Mouse (Mus musculus): Measurements from ENCODE around the gene Borcs5. TPM values are rescaled to one million over a fixed set of nuclear protein-coding genes. Genes with fewer than 3 reads are reported as not detected.

Gene Borcs5
- polyA plus RNA-seq, 1 experiment from 2014 or later = 28.3 TPM

DNA sequence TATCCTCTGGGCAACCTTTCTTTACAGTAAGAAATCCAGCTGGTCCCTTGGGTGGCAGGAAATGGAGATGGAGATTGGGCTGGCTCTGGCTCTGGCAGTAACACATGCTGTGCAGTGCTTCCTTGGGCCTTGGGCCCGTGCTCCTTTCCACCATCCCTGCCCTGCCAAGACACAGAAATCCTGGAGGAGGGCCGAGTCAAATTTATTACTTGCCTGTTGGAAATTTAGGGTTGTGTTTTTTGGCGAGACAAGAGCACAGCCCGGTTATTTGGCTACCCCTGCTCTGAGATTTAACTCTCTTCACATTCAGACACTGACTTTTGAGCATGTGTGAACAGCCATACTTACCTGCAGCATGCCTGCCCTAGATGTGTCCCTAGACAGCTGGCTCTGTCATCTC is 56.8 kb downstream of the Borcs5 start:
- 83% methylated on average over 4 of the region's 4 CpGs for WGBS
- Histone ChIP-seq H3K9me3 (ENCODE audit: control insufficient read depth, low read length) (no peaks in the 10 kb centered on the region), H3K4me3 (ENCODE audit: low read depth, low read length) (no peak overlapping the region), H3K4me1 (ENCODE audit: control insufficient read depth, insufficient read depth, low read length) (no peaks in the 10 kb centered on the region), H3K36me3 (ENCODE audit: control insufficient read depth, insufficient read depth, low read length) (no peaks in the 10 kb centered on the region), H3K27me3 (ENCODE audit: control insufficient read depth, insufficient read depth, low read length) (no peaks in the 10 kb centered on the region), H3K27ac (ENCODE audit: low read depth, low read length) (no peak overlapping the region), H3K9ac (ENCODE audit: low read length) (no peak overlapping the region), H3K4me2 (no peak overlapping the region)
- ATAC-seq (ENCODE audit: low FRiP score) (no peak), DNase-seq (ENCODE audit: low spot score, missing footprints) (no peak)

DNA sequence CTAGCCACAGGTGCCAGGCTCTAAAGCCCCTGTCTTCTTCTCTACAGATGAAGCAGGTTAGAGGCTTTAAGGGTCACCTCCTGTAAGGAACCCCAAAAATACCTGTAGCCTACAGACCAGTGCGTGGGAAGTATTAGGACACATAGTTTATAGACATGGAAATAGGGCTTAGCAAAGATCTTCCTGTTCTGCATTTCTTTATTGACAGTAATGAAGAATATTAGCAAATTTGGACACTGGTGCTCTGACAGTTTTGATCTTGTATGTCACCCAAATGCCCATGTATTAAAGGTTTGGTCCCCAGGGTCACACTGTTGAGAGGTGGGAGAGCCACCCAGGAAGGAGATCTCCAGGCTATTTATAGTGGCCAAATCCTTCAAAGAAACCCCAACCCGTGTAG is 57.2 kb downstream of the Borcs5 start:
- WGBS = 86% methylated on average over 2 of the region's 2 CpGs
- ATAC-seq (ENCODE audit: low FRiP score) = no peak

DNA sequence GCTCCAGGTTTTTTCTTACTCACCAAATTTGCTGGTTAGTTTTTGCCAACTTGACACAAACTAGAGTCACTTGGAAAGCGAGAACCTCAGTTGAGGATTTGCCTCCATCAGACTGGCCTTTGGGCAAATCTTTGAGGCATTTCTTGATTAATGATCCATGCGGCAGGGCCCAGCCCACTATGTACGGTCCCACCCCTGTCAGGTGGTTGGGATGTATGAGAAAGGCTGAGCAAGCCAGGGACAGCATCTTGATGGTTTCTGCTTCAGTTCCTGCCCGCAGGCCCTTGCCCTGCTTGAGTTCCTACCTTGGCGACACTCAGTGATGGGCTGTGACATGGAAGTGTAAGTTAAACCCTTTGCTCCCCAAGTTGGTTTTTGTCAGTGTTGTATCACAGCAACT is 58.9 kb downstream of the Borcs5 start:
- Histone ChIP-seq H3K4me2 (no peak overlapping the region), H3K4me3 (ENCODE audit: low read depth, low read length) (no peak overlapping the region), H3K36me3 (ENCODE audit: control insufficient read depth, insufficient read depth, low read length) (no peaks in the 10 kb centered on the region; the same call in 1 of the 2 replicates), H3K27me3 (ENCODE audit: control insufficient read depth, insufficient read depth, low read length) (no peaks in the 10 kb centered on the region), H3K9me3 (ENCODE audit: control insufficient read depth, low read length) (no peaks in the 10 kb centered on the region), H3K9ac (ENCODE audit: low read length) (no peak overlapping the region), H3K4me1 (ENCODE audit: control insufficient read depth, insufficient read depth, low read length) (no peaks in the 10 kb centered on the region), H3K27ac (ENCODE audit: low read depth, low read length) (no peak overlapping the region)
- 93% methylated on average over 5 of the region's 5 CpGs for WGBS
- DNase-seq (ENCODE audit: low spot score, missing footprints) (no peak), ATAC-seq (ENCODE audit: low FRiP score) (no peak)

More for the DNA sequence above, 57.2 kb downstream of the Borcs5 start:
- H3K27ac ChIP-seq (ENCODE audit: low read depth, low read length) = no peak overlapping the region
- H3K4me3 ChIP-seq (ENCODE audit: low read depth, low read length) = no peak overlapping the region
- no peaks in the 10 kb centered on the region for H3K4me1 ChIP-seq (ENCODE audit: control insufficient read depth, insufficient read depth, low read length)
- no peaks in the 10 kb centered on the region for H3K36me3 ChIP-seq (ENCODE audit: control insufficient read depth, insufficient read depth, low read length)
- DNase-seq (ENCODE audit: low spot score, missing footprints) = no peak
- no peaks in the 10 kb centered on the region for H3K9me3 ChIP-seq (ENCODE audit: control insufficient read depth, low read length)
- H3K27me3 ChIP-seq (ENCODE audit: control insufficient read depth, insufficient read depth, low read length) = no peaks in the 10 kb centered on the region
- H3K4me2 ChIP-seq = no peak overlapping the region
- no peak overlapping the region for H3K9ac ChIP-seq (ENCODE audit: low read length)

- DNase-seq (ENCODE audit: low spot score, missing footprints) = no peak
- H3K4me2 ChIP-seq = no peak overlapping the region
- no peaks in the 10 kb centered on the region for H3K27me3 ChIP-seq (ENCODE audit: control insufficient read depth, insufficient read depth, low read length)
- no peaks in the 10 kb centered on the region for H3K9me3 ChIP-seq (ENCODE audit: control insufficient read depth, low read length)
- 80% methylated on average over 8 of the region's 8 CpGs for WGBS
- ATAC-seq (ENCODE audit: low FRiP score) = no peak
- no peak overlapping the region for H3K9ac ChIP-seq (ENCODE audit: low read length)
- no peak overlapping the region for H3K27ac ChIP-seq (ENCODE audit: low read depth, low read length)
- H3K4me3 ChIP-seq (ENCODE audit: low read depth, low read length) = no peak overlapping the region
- no peaks in the 10 kb centered on the region; the same call in 1 of the 2 replicates for H3K36me3 ChIP-seq (ENCODE audit: control insufficient read depth, insufficient read depth, low read length)
- H3K4me1 ChIP-seq (ENCODE audit: control insufficient read depth, insufficient read depth, low read length) = no peaks in the 10 kb centered on the region
Observed at GRCm38 (mm10) chr6:134700451-134701210, 61.3 kb downstream of the Borcs5 start.

DNA sequence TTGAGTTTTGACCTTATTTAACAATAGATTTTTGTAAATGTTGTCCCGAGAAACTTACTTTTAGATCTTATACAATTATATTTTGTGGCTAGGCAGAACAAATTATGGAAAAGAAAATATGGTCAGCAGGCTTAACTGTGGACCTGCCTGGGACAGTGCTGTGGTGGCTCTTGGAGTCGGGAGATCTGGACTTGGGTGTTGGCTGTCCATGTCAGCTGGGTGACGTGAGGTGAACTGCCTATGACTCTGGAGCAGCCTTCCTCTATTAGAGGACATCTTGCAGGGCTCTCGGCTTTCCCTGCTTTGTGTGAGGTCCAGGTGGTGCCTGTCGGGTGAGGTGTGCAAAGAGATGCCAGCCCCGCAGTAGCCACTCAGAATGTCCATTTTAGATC is 61.9 kb downstream of the Borcs5 start:
- Histone ChIP-seq H3K4me3 (ENCODE audit: low read depth, low read length) (no peak overlapping the region), H3K4me1 (ENCODE audit: control insufficient read depth, insufficient read depth, low read length) (no peaks in the 10 kb centered on the region), H3K36me3 (ENCODE audit: control insufficient read depth, insufficient read depth, low read length) (no peaks in the 10 kb centered on the region; the same call in 1 of the 2 replicates), H3K9me3 (ENCODE audit: control insufficient read depth, low read length) (no peaks in the 10 kb centered on the region), H3K4me2 (no peak overlapping the region), H3K27ac (ENCODE audit: low read depth, low read length) (no peak overlapping the region), H3K27me3 (ENCODE audit: control insufficient read depth, insufficient read depth, low read length) (no peaks in the 10 kb centered on the region), H3K9ac (ENCODE audit: low read length) (no peak overlapping the region)
- 90% methylated on average over 6 of the region's 6 CpGs for WGBS
- no peak for ATAC-seq (ENCODE audit: low FRiP score)
- DNase-seq (ENCODE audit: low spot score, missing footprints) = no peak

GRCm38 (mm10) chr6:134702184-134702583 is 62.9 kb downstream of the Borcs5 start:
- no peak for DNase-seq (ENCODE audit: low spot score, missing footprints)
- Histone ChIP-seq H3K27ac (ENCODE audit: low read depth, low read length) (no peak overlapping the region), H3K9ac (ENCODE audit: low read length) (no peak overlapping the region), H3K36me3 (ENCODE audit: control insufficient read depth, insufficient read depth, low read length) (no peaks in the 10 kb centered on the region; the same call in 1 of the 2 replicates), H3K27me3 (ENCODE audit: control insufficient read depth, insufficient read depth, low read length) (no peaks in the 10 kb centered on the region), H3K4me1 (ENCODE audit: control insufficient read depth, insufficient read depth, low read length) (no peaks in the 10 kb centered on the region), H3K4me2 (no peak overlapping the region), H3K4me3 (ENCODE audit: low read depth, low read length) (no peak overlapping the region), H3K9me3 (ENCODE audit: control insufficient read depth, low read length) (no peaks in the 10 kb centered on the region)
- 98% methylated on average over 7 of the region's 7 CpGs for WGBS
- no peak for ATAC-seq (ENCODE audit: low FRiP score)

DNA sequence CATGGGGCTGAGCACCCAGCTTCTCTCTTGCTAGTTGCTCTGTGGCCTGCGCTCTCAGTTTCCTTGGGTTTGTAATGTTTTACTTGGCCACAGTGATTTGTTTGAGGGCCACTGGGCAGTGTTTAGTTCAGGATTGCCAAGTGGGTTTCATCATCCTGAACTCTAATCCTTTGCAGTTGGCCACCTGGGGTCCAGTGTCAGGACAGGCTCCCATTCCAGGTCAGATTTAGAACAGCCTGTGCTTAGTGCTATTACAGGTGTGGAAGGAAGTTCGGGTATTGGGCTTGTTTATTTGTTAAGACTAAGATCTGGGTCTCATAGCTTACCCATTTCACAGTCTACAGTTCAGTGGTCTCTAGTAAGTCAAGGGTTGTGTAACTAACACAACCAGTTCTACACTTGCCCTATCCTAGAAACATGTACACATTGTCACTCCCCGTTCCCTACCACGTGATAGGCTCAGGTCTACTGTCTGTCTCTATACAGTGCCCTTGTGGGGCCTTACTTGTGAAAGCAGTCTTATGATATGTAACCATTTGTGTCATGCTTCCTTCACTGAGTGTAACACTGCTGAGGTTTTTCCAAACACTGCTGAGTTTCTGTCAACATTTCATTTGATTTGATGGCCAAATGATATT is 63.9 kb downstream of the Borcs5 start:
- ATAC-seq (ENCODE audit: low FRiP score) = no peak
- 86% methylated on average over 4 of the region's 4 CpGs for WGBS

GRCm38 (mm10) chr6:134706467-134706866 is 67.2 kb downstream of the Borcs5 start:
- Histone ChIP-seq H3K4me2 (no peak overlapping the region), H3K9me3 (ENCODE audit: control insufficient read depth, low read length) (no peaks in the 10 kb centered on the region), H3K4me3 (ENCODE audit: low read depth, low read length) (no peak overlapping the region), H3K9ac (ENCODE audit: low read length) (no peak overlapping the region), H3K27ac (ENCODE audit: low read depth, low read length) (no peak overlapping the region), H3K27me3 (ENCODE audit: control insufficient read depth, insufficient read depth, low read length) (no peaks in the 10 kb centered on the region), H3K4me1 (ENCODE audit: control insufficient read depth, insufficient read depth, low read length) (no peaks in the 10 kb centered on the region), H3K36me3 (ENCODE audit: control insufficient read depth, insufficient read depth, low read length) (no peaks in the 10 kb centered on the region; the same call in 1 of the 2 replicates)
- 92% methylated on average over 4 of the region's 4 CpGs for WGBS
- no peak for ATAC-seq (ENCODE audit: low FRiP score)
- DNase-seq (ENCODE audit: low spot score, missing footprints) = no peak

More for the DNA sequence above, 63.9 kb downstream of the Borcs5 start:
- Histone ChIP-seq H3K4me3 (ENCODE audit: low read depth, low read length) (no peak overlapping the region), H3K27me3 (ENCODE audit: control insufficient read depth, insufficient read depth, low read length) (no peaks in the 10 kb centered on the region), H3K9ac (ENCODE audit: low read length) (no peak overlapping the region), H3K36me3 (ENCODE audit: control insufficient read depth, insufficient read depth, low read length) (no peaks in the 10 kb centered on the region; the same call in 1 of the 2 replicates), H3K9me3 (ENCODE audit: control insufficient read depth, low read length) (no peaks in the 10 kb centered on the region), H3K4me1 (ENCODE audit: control insufficient read depth, insufficient read depth, low read length) (no peaks in the 10 kb centered on the region), H3K4me2 (no peak overlapping the region), H3K27ac (ENCODE audit: low read depth, low read length) (no peak overlapping the region)
- no peak for DNase-seq (ENCODE audit: low spot score, missing footprints)

DNA sequence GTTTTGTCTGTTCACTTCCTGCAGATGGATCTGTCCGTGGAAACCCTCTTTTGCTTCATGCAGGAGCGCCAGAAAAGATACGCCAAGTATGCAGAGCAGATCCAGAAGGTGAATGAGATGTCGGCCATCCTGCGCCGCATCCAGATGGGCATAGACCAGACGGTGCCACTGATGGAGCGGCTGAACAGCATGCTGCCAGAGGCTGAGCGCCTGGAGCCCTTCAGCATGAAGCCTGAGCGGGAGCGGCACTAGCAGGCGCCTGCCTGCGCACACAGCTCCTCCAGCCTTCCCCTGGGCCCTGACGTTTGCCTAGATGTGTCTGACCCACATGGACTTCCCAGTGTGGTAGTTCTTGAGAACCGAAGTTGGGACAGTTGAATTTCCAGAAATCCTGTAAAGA is 70.7 kb downstream of the Borcs5 start:
- H3K36me3 ChIP-seq (ENCODE audit: control insufficient read depth, insufficient read depth, low read length) = no peaks in the 10 kb centered on the region
- DNase-seq (ENCODE audit: low spot score, missing footprints) (no peak), ATAC-seq (ENCODE audit: low FRiP score) (no peak)
- H3K9me3 ChIP-seq (ENCODE audit: control insufficient read depth, low read length) = no peaks in the 10 kb centered on the region
- H3K4me3 ChIP-seq (ENCODE audit: low read depth, low read length) = no peak overlapping the region
- WGBS = 87% methylated on average over 15 of the region's 15 CpGs
- H3K4me2 ChIP-seq = no peak overlapping the region
- no peaks in the 10 kb centered on the region for H3K4me1 ChIP-seq (ENCODE audit: control insufficient read depth, insufficient read depth, low read length)
- H3K27ac ChIP-seq (ENCODE audit: low read depth, low read length) = no peak overlapping the region
- H3K9ac ChIP-seq (ENCODE audit: low read length) = no peak overlapping the region
- H3K27me3 ChIP-seq (ENCODE audit: control insufficient read depth, insufficient read depth, low read length) = no peaks in the 10 kb centered on the region

Data from midbrain, embryonic 11.5 days (tissue).